Mouse (Mus musculus): ENCODE results near the gene Rrbp1.

The Rrbp1 gene

DNA sequence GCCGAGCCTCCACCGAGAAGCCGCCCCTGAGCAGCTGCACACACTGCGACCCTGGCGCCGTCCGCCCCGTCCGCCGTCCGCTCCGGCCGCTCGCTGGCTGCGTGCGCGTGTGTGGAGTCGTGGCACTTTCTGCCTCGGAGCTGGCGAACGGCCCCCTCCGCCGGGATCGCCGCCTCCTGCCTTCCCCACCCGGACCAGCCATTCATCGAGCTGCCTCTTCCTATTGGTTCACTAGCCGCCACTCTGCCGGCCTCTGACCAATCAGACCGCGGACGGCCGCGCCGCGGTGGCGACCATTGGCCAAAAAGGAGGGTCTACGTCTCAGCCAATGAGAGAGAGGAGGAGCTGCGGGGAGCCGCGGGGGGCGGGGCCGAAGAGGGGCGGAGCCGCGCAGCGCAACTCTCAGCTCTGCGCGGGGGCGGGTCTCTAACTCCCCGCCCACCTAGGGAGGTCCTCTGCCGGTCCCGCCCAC, at the start of gene Rrbp1:
Gene Rrbp1, minus strand, starts transcription at position 184 of the 472 bp plus-strand sequence.
- peak; percentile 99 for DNase-seq

DNA sequence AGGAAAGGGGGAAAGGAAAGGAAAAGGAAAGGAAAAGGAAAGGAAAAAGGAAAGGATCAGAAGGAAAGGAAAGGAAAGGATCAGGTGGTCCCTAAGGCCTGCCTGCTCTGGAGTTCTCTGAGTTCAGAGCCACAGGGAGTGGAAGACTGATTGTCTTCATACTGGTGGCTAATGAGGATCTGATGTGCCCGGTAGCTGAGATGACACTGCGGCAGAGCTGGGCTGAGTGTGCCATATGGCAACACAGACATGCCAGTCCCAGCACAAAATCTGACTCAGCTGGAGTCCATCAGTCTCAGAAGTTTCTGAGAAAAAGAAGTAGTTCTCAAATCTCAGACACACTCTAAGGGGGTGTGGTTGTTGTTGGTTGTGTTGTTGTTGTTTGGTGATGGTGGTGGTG, 46.7 kb upstream of the Rrbp1 start:
- DNase-seq: no peak

DNA sequence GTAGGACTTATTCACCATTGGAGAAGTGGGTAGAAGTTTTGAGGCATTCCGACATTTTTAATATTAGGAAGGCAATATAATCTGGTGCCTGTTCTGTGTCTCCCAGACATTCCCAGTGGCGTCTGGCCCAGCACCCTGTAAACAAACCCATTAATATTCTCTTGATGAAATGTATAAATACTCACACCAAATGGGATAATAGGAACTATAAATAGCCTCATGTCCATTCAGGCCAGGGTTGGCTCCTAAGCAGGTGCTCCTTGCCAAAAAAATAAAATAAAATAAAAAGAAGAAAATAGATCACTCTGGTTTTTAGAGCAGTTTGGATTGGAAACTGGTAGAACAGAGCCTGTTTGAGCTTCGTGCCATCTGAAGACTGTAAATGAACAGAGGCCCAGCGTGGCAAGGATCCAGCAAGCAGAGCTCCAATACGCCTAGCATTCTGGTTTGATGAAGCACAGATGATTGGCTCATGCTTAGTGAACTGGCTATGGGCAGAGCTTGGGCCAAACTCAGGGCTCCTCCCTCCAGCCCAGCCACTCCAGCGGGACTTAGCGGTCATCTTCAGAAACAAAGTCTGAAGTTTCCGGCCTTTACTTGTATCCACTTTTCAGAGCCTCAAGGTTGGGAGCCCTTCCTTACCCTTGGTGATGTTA, 41.5 kb upstream of the Rrbp1 start:
- peak; percentile 38 for DNase-seq

GRCm38 (mm10) chr2:144050861-144051260, 39.8 kb upstream of the Rrbp1 start:
- DNase-seq: no peak

DNA sequence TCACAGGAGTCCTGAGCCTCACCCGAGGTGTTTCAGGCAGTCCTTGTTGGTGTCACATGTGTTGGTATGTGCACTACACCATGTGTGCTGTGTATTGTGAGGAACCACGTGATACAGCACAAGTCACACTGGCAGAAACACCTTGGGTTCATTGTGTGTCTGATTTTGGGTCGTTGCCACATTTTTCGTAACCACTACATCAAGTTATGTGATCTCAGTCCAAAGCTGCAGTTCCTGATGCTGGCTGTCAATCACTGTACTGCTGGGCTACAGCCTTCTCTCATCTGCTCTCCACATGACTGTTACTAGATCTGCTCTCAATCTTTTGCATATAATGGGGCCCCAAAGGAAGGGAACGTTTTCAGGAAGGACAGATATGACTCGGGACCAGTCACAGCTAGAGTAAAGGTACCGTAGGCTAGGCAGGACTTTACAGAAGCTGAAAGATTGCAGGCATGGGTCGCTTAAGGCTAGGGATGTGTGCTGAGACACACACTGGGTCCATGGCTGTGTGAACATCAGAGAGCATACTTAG, 39.1 kb upstream of the Rrbp1 start:
- no peak for DNase-seq

DNA sequence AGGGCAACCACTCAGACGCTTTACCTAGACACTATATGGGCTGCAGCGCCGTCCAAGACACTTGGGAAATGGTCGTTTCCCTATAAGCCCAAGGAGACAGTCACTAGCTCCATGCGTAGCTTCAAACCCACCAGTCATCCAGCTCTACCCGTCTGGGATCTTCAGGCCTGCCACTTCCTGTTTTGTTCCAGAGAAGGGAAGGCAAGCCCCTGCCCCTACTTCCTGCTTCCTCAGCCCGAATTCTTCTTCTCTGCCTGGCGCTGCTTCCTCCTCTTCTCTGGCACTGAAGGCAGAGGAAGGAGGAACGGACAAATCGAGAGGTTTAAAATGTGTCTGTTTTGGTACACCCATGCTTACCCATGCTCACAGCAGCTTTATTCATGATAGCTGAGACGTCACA, 35.9 kb upstream of the Rrbp1 start:
- DNase-seq: no peak

DNA sequence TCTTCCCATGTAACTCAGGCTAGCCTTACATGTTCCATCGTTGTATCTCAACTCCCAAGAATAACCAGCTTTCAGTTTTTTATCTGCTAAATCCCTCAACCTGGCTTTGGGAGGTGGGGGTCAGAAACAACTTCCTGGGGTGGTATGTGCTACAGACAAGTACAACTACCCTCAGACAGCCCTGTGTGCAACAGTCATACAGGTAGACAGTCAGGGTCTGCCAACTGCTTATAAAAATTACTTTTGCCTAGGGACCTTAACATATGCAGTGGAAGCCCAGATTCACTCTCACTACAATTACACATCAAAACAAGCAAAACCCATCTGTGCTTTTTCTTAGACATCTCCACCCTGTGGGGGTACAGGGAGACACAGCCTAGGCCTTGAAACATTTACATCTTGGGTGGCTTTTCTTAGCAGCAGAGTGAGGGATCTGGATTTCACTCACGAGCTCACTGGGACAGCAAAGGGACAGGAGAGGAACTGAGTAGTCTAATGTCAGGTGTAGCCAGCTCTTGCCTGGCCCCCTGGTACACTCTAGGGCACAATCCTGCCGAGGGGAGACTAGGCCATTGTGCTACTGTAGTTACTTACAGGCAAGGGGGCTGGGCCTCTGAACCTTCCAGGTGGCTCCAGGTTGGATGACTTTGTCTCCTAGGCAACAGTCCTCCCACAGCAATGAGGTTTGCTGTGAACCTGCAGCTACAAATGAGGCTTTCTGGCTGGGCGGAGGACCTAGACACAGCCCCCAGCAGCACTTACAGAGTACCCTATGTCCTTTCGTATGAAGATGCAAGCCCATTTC, 34.9 kb upstream of the Rrbp1 start:
- DNase-seq: peak; percentile 24

DNA sequence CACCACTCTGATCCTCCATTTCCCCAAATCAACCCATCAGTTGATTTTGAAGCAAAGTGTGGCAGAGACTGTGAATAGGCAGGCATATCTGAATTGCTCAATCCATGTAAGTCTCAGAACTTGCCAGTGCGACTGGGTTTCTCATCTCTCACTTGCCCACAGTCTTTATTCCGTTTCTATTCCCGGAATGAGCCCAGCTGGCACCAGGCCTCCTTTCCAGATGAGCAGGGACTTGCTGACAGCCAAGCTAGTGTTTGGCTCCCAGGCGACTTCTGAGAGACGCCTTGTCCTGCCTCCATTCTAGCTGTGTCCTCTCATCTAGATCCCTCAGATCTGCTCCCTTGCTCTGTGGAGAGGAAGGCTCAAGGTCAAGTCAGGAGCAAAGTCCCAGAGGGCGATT, 33.7 kb upstream of the Rrbp1 start:
- DNase-seq: peak; percentile 65

DNA sequence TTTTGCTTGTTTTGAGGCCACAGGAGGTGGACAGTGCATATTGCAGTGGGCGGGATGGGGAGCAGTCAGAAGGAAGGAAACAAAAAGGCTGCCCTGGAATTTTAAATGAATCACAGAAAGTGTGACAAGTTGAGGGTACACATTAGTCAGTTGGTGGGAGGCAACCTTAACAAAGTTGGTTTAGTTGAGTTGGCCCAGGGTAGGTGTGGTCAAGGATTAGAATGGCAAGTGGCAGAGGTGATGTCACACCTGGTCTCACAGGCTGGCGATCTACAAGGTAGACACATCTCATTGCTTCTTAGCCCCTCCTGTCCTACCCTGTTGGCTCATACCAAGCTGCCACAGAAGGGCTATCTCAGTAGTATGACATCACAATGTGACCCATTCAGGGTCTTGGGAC, 21.6 kb upstream of the Rrbp1 start, which contains the start of gene Banf2:
Gene Banf2, plus strand, starts transcription at position 396 of the 400 bp plus-strand sequence.
- no peak for DNase-seq

- no peak for DNase-seq
These were observed 19.7 kb upstream of the Rrbp1 start for GRCm38 (mm10) chr2:144030791-144031190.

DNA sequence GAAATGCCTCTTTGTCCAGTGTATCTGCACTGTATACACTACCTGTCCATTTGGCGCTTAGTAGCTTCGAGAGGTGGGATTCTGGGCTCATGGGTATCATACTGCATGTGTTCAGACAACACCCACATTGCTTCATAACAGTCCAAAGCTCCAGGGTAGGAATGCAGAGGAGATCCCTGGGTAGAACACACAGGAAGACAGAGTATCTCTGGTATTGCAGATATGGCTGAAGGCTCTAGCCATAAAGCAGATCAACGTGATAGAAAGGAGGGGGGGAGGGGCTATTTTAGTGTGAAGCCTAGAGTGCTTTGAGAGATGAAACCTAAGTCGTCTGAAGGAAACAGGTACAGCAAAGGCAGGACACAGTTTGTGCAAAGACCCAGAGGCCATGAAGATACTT, 15.4 kb upstream of the Rrbp1 start:
- no peak for DNase-seq

DNA sequence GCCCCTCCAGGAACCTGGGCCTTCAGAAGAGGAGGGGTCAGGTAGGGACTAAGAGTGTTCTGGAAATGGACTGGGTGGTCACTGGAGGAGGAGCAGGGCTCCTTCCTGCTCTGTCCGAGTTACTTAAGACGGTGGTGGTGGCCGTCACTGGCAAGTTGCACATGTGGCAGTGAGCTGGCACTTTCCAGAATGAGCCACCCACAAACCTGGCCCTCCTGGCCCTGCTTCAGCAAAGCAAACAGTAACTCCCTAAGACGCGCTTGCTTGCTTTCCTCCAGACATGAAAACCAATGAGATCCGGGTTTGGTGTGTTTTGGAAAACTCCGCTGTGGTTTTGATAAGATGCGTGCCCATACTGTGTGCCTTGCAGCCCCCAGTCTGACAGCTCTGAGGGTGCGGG, 14.3 kb upstream of the Rrbp1 start:
- DNase-seq: no peak

- DNase-seq: no peak
These were observed 11.4 kb upstream of the Rrbp1 start for GRCm38 (mm10) chr2:144022441-144022840.

- no peak for DNase-seq
These were observed 8.9 kb upstream of the Rrbp1 start for GRCm38 (mm10) chr2:144019971-144020370.

DNA sequence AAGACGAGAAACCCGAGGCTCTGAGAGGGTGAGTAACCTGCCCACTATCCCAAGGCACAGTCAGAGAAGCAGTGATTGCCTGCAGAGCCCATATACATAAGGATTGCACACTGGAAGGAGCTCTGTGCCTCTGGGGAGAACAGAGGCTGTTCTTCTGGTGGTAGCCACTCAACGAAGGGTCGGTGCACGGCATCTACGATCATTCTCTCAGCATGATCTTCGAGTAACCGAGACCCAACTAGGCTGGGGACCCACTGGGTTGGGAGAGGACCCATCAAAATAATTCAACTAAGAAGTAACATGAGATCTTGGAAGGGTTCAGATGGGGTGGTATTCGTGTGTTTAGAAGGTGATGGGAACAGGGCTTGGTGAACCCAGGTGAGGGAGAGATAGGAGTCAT, 4.8 kb upstream of the Rrbp1 start:
- DNase-seq: no peak

- no peak for DNase-seq
These were observed 3.4 kb upstream of the Rrbp1 start for GRCm38 (mm10) chr2:144014481-144014880.

DNA sequence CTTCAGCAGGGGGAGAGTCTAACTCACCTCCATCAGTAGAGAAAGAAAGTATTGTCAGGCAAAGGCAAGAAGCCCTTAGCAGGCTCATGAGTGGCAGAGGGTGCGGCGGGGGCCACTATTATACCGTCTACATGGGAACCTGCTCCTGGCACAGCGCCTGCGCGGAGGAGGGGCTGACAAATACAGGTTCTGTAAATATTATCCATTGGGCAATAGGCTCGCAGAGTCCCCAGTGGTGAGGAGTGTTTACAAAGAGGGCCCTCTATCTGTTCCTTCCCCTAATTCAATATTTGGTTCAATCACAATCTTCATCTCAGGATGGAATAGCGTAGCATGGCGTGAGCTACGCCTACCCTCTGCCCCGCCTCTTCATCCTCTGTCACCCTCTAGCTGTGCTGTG, 3.0 kb upstream of the Rrbp1 start:
- no peak for DNase-seq

- peak; percentile 69 for DNase-seq
These were observed 600 bp downstream of the Rrbp1 start for GRCm38 (mm10) chr2:144010282-144011044.

DNA sequence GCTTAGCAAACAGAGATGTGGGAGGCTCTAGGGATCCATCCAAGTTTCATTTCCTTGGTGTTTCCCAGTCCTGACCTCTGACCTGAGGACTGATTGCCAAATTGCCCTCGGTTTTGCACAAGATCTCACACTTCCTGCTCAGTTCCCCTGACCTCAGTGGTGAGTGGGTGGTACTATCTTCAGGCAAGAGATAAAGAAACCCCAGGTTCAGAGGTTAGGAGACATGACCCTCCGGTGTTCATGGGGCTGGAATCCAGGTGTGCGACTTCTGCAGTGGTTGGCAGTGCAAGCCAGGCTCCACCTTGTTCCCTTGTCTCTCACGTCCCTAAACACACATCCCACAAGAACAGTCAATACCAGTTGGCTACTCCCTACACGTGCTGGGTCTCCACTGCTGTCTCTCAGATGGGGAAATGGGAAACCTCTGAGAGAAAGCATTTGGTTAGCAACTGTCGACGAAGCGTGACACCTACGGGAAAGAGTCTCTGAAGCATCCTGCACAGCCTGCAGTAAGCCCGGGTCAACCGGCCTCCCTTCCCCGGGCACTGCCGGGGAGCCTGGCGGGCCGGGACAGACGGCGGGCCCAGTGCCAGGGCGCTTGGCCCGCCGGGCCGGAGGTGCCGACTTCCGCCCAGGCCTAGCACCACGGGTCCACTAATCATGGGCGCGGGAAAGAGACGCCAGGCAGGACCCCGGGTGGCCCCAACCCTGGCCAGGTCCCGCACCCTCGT, 1.3 kb downstream of the Rrbp1 start:
- no peak for DNase-seq

DNA sequence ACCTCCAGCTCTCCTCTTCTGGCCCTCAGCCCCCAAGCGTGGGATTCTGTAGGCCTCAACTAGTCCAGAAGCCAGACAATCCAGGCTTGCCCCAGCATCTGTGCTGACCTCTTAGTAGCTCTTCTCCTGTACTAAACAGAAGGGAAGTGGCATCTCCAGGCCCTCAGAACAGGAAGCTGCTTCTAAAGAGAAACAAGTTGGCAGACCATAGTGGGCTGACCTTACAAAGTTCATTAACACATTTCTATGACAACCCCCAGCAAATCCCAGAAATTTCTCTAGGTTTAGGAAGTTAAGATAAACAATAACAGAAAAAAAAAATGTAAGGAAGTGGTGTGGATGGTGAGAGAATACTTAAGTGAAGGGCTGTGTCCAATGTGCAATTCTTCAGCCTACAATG, 2.0 kb downstream of the Rrbp1 start:
- DNase-seq: no peak

GRCm38 (mm10) chr2:144007211-144007610, 3.9 kb downstream of the Rrbp1 start:
- no peak for DNase-seq

- no peak for DNase-seq
These were observed 4.4 kb downstream of the Rrbp1 start for GRCm38 (mm10) chr2:144006686-144007085.
